Mouse (Mus musculus) gastrocnemius, adult 18-20 months (tissue): ENCODE results near the gene Fcer1g. TPM values are rescaled to one million over a fixed set of nuclear protein-coding genes. Genes with fewer than 3 reads are reported as not detected.

ENCODE experiments used
- DNase-seq: peaks from one replicate; pipeline ENCODE4 v3.0.0; 2021; ENCODE audit warnings: low spot score
- total RNA-seq, 2 experiments: library from RNA; stranded (reverse); gene quantifications; 2 replicates each; pipeline ENCODE4 v1.2.3; 2021

The Fcer1g gene
- total RNA-seq, 2 experiments from 2014 or later, result 2.2 to 4.9 TPM

GRCm38 (mm10) chr1:171265971-171266744, 32.0 kb upstream of the Fcer1g start:
- no peak for DNase-seq

GRCm38 (mm10) chr1:171263666-171264461, 29.7 kb upstream of the Fcer1g start:
- DNase-seq, result no peak

- no peak for DNase-seq
Observed at GRCm38 (mm10) chr1:171263185-171263611, 29.0 kb upstream of the Fcer1g start.

GRCm38 (mm10) chr1:171262594-171263130, 28.5 kb upstream of the Fcer1g start:
- DNase-seq, result peak; percentile 73

GRCm38 (mm10) chr1:171260316-171260715, 26.2 kb upstream of the Fcer1g start:
- DNase-seq, result no peak

- DNase-seq, result no peak
Observed at GRCm38 (mm10) chr1:171258921-171259320, 24.8 kb upstream of the Fcer1g start.

GRCm38 (mm10) chr1:171257781-171258180, 23.6 kb upstream of the Fcer1g start:
- no peak for DNase-seq

- DNase-seq, result peak; percentile 72
Observed at GRCm38 (mm10) chr1:171256937-171257548, 22.9 kb upstream of the Fcer1g start.

- no peak for DNase-seq
Observed at GRCm38 (mm10) chr1:171256095-171256818, 22.1 kb upstream of the Fcer1g start.

GRCm38 (mm10) chr1:171252415-171252814, 18.2 kb upstream of the Fcer1g start:
- DNase-seq, result no peak

- DNase-seq, result no peak
Observed at GRCm38 (mm10) chr1:171251594-171252324, 17.6 kb upstream of the Fcer1g start.

- DNase-seq, result no peak
Observed at GRCm38 (mm10) chr1:171250680-171251593, 16.8 kb upstream of the Fcer1g start, which contains the start of gene Ndufs2. Ndufs2 (minus strand) TSS chr1:171251388.

GRCm38 (mm10) chr1:171249913-171250600, 15.9 kb upstream of the Fcer1g start, which contains the start of gene Adamts4:
Adamts4 (plus strand) TSS chr1:171250421.
- no peak for DNase-seq

GRCm38 (mm10) chr1:171248386-171249226, 14.4 kb upstream of the Fcer1g start:
- no peak for DNase-seq

GRCm38 (mm10) chr1:171247916-171248315, 13.8 kb upstream of the Fcer1g start:
- no peak for DNase-seq

GRCm38 (mm10) chr1:171247453-171247841, 13.3 kb upstream of the Fcer1g start:
- DNase-seq, result no peak

- peak; percentile 98 for DNase-seq
Observed at GRCm38 (mm10) chr1:171246709-171247452, 12.7 kb upstream of the Fcer1g start.
